Mouse (Mus musculus) olfactory bulb, adult 2 months (tissue): ENCODE measurements around the gene Cpb2. TPM values are rescaled to one million over a fixed set of nuclear protein-coding genes. Genes with fewer than 3 reads are reported as not detected.

ENCODE experiments used
- H3K27ac ChIP-seq: fragments of 200-500 bp; 2 replicates; pipeline ENCODE4 v1.5.1; 2012; ENCODE audit warnings: low read depth, low read length; ENCODE audit not compliant: insufficient read depth
- H3K4me1 ChIP-seq: fragments of 200-500 bp; 2 replicates; pipeline ENCODE4 v1.6.1; 2012; ENCODE audit warnings: low read length; ENCODE audit not compliant: control insufficient read depth, insufficient read depth
- H3K4me3 ChIP-seq: fragments of 200-500 bp; 2 replicates; pipeline ENCODE4 v1.5.1; 2012; ENCODE audit warnings: mild to moderate bottlenecking, low read depth, low read length, moderate library complexity; ENCODE audit not compliant: insufficient read depth
- CTCF ChIP-seq: fragments of 200-500 bp; IDR thresholded peaks from 2 replicates; pipeline ENCODE4 v1.5.1; 2012; ENCODE audit warnings: low read depth, mild to moderate bottlenecking, low read length, moderate library complexity; ENCODE audit not compliant: insufficient read depth
- POLR2A ChIP-seq: fragments of 200-500 bp; IDR thresholded peaks from 2 replicates; pipeline ENCODE4 v1.6.1; 2012; ENCODE audit warnings: mild to moderate bottlenecking, low read depth, low read length, moderate library complexity; ENCODE audit not compliant: insufficient read depth
- WGBS: fragments of 180-500 bp; shearing (Covaris S2); methylation state at CpG from one replicate; pipeline ENCODE4 v1.1.7; 2018; 5-methylcytosine and 5-hydroxymethylcytosine counted together
- polyA plus RNA-seq: library from polyadenylated mRNA; stranded (reverse); fragments of >200 nt; gene quantifications from 2 replicates; pipeline ENCODE4 v1.2.4, GENCODE M21; 2012; ENCODE audit warnings: low replicate concordance; ENCODE audit not compliant: missing spikeins, insufficient read depth, insufficient read length

Gene Cpb2
- polyA plus RNA-seq, 1 experiment = not detected

DNA sequence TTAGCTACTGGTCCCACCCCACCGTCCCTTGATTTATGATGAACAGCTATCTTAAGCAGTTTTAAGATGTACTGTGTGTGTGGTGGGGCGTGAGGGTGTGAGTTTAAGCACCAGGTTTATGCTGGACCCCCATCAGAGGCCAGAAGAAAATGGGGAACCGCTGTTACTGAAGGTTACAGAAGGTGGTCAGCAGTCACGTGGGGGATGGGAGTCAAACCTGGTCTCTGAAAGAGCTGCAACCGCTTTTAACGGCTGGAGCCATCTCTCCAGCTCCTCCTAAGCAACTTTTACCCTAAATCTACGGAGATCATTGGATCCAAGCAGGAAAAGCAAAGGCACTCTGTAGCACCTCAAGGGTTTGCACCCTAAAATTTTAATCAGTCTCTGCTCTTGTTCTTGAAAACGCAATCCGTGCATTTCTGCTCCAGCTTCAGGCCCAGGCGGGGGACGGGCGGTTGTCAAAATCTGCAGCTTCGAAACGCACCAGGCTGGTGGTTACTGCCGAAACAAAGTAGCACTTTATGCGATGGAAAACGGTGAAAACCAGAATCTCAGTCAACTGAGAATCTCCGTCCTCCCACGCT, 41.6 kb downstream of the Cpb2 start:
- H3K4me3 ChIP-seq = peak overlapping the region; percentile 92
- H3K4me1 ChIP-seq = peaks cover 4% of the 10 kb centered on the region
- peak overlapping the region; percentile 34 for H3K27ac ChIP-seq
- WGBS = 5% methylated on average over 19 of the region's 19 CpGs
- no peak for TF ChIP-seq CTCF
- no peak for TF ChIP-seq POLR2A

DNA sequence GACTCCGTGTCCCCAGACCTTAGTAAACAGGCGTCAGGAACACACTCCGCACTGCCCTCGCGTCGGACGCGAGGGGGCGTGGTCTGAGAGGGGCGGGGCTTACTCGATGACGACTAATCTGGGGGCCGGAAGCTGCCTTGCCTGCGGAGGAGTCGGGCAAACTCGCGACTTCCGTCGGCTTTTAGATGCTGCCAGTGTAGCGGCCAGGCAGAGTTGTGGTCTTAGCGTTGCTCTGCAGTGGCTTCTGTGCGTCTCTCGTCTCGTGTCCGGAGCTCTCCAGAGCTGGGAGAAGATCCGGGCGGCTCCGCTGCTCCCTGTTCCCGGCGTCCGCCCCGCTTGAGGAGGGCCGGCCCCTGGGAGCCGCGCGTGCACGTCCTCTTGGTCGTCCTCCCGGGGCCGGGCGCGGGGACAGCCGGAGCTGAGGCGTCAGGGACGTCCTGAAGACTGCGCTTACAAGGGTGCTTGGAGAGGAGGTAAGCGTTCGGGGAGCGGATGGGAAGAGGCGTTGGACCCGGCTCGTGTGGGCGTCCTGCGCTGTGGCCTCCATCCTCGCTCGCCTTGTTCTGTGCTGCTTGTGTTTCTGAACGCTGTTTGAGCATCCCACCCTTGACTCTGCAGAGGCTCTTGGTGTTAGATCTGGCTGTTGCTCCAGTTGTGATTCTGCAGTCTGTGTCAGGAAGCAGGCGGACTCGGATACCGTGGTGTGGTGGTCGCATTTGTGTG, 42.3 kb downstream of the Cpb2 start, which contains the start of gene Zc3h13:
Gene Zc3h13, plus strand, starts transcription at position 181 of the 723 bp plus-strand sequence.
- TF ChIP-seq POLR2A = peak; percentile 94
- 0 out of 2 replicates have a peak, but pooled peaks have one; percentile 2 for TF ChIP-seq CTCF
- H3K4me1 ChIP-seq = peaks cover 4% of the 10 kb centered on the region
- WGBS = under 1% methylated on average over 61 of the region's 61 CpGs
- H3K27ac ChIP-seq = peak within 1 kb of the TSS; percentile 52
- peak within 1 kb of the TSS; percentile 92 for H3K4me3 ChIP-seq

DNA sequence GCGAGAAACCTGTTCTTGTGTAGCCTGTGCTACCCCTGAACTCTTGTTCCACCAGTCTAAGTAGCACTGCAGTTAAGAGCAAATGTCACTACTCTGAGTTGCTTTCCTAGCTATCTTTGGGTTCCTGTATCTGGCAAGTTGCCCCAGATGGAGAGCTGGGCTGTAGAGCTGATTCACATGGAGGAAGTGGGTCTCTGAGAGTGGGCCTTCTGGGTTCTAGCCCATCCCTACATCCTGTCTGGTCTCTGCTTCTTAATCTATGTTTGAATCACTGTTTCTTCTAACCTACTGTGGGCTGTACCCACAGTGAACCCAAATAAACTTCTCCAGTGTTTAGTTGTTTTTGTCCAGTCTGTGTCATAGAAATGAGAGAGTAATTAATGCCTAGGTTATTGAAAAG, 59.0 kb downstream of the Cpb2 start:
- WGBS = 95% methylated on average over 1 of the region's 1 CpGs
- no peaks in the 10 kb centered on the region for H3K4me1 ChIP-seq
- no peak overlapping the region for H3K4me3 ChIP-seq
- TF ChIP-seq POLR2A = no peak
- TF ChIP-seq CTCF = no peak
- H3K27ac ChIP-seq = no peak overlapping the region

DNA sequence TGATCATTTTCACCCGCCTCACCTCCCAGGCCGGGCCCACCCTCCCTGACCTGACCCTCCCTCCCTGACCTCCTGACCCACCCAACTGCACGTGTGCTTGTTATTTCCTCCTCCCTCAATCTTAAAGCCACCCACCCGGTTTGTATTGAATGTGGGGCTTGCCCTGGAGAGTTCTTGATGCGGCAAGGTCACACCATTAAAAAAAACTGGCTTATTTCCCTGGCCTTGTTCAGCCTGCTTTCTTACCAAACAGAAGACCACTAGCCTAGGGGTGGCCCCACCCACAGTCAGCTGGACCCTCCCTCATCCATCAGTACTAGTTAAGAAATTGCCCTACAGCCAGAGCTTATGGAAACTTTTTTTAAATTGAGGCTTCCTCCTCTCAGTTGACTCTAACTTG, 61.7 kb downstream of the Cpb2 start:
- Histone ChIP-seq H3K4me1 (no peaks in the 10 kb centered on the region), H3K27ac (no peak overlapping the region), H3K4me3 (no peak overlapping the region)
- WGBS = 64% methylated on average over 5 of the region's 5 CpGs
- TF ChIP-seq CTCF (no peak), POLR2A (no peak)

DNA sequence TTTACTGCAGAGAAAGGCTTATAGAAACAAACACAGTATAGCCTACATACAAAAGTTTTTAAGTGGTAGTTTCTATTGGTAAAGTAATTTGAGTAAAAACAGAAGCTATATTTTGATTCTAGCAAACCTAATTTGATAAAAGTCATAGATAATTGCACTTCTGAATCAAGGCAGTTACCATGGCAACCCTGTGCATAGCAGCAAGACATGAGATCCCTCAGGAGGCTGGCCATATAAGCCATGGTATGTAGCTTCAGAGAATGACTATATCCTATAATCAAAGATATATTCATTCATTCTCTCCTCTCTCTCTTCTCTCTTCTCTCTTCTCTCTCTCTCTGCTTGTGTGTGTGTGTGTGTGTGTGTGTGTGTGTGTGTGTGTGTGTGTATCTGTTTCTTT, 65.8 kb downstream of the Cpb2 start:
- H3K27ac ChIP-seq = no peak overlapping the region
- no peaks in the 10 kb centered on the region for H3K4me1 ChIP-seq
- H3K4me3 ChIP-seq = no peak overlapping the region
- TF ChIP-seq POLR2A (no peak), CTCF (no peak)

DNA sequence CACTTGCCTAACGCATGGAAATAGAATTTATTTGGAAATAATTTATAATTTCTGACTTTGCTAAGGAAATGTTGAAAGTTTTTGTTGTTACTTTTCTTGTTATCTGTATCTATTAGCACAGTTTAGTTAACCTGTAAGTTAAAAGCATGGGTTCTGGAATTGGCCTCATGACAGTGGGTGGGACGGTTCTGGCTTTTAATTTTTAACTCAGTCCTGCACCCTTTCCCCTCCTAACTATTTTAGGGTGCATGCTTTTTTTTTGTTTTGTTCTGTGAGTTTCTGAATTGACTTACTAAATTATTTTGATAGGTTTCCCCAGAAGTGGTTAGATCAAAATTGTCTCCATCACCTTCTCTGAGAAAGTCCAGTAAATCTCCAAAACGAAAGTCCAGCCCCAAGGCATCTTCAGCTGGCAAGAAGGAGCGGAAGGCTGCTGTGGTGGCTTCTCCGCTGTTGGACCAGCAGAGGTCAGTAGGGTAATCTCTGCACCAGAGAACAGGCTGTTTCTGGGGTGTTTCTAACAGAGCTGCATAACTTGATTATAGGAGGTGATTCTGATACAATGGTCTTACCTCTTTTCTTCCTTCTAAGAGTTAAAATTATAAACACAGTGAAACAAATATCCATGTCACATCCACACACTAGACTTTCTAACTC, 67.4 kb downstream of the Cpb2 start:
- TF ChIP-seq CTCF (peak; percentile 30; the same call in 1 of the 2 replicates), POLR2A (no peak)
- H3K4me3 ChIP-seq = no peak overlapping the region
- no peaks in the 10 kb centered on the region for H3K4me1 ChIP-seq
- 53% methylated on average over 5 of the region's 5 CpGs for WGBS
- H3K27ac ChIP-seq = no peak overlapping the region

DNA sequence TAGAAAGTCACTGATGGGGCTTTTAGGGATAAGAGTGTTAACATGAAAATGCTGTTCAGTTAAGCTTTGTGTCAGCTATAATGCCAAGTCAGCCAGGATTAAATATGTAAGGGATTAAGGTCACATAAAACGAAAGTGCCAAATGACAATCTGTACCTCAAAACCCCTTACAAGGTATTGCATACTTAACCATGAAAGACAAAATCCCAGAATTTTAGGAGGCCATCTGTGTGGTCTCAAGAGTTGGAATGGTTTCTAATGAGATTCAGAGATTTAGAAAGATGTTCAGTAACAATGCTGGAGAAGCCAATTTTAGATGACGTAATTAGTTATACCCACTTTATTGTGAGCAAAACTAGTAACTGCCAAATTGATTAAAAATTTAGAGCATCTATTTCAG, 72.4 kb downstream of the Cpb2 start:
- Histone ChIP-seq H3K4me1 (no peaks in the 10 kb centered on the region), H3K27ac (no peak overlapping the region), H3K4me3 (no peak overlapping the region)
- TF ChIP-seq CTCF = no peak
- no peak for TF ChIP-seq POLR2A
- 63% methylated on average over 2 of the region's 2 CpGs for WGBS

DNA sequence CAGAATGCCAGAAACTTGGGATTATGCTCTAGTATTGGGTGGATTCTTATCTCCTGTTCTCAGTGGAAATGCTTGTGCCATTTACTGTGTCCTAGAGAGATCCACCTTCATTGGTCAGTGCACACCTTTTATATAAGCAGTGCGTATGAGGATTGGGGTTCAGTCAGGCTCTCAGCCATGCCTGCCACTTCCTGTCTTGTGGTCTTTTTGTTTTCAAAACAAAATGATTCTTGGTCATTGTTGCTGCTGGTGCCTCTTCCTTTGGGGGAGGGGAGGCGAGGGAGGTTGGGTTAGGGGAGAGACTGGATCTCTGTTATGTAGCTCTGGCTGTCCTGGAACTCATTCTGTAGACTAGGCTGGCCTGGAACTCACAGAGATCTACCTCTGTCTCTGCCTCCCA, 76.6 kb downstream of the Cpb2 start:
- TF ChIP-seq POLR2A (no peak), CTCF (no peak)
- H3K4me3 ChIP-seq = no peak overlapping the region
- H3K4me1 ChIP-seq = no peaks in the 10 kb centered on the region
- WGBS = 96% methylated on average over 2 of the region's 2 CpGs
- H3K27ac ChIP-seq = no peak overlapping the region

DNA sequence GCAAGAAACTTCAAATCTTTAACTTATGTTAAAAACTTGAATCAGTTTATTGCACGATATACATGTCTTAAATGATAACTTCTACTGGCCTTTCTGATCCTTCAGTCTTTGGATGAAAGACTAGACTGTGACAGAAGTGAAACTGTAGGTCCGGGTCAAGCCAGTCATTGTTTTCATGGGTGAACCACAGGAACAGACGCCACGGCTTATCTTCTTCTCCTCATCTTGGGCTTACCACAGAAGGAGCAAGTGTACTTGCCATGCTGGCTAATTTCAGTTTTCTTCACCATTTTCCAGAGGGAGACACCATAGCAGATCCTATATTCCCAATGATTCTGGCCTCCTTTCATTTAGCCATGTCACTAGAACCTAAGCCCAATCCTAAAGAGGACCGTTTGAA, 78.2 kb downstream of the Cpb2 start:
- Histone ChIP-seq H3K4me3 (no peak overlapping the region), H3K27ac (no peak overlapping the region), H3K4me1 (no peaks in the 10 kb centered on the region)
- 95% methylated on average over 5 of the region's 5 CpGs for WGBS
- TF ChIP-seq POLR2A (no peak), CTCF (no peak)
